ENCODE assay signal across 25 mouse cellular contexts in genomic region chr8:84963952-84964351, GRCm38 (mm10). TPM values are rescaled to one million over a fixed set of nuclear protein-coding genes. Genes with fewer than 3 reads are reported as not detected.
DNase-seq lines count a peak whose midpoint lies in the region; ATAC-seq and TF ChIP-seq lines count a peak whose summit lies in the region.
"Had no signal": no experiment of that assay in that cellular context is flagged by ENCODE, and none has a peak within 500 bp of the region (broad histone marks: within the 10 kb centered on the region; RNA-seq: fewer than 3 reads in every experiment).

No protein-coding gene starts in this region.

- no peak overlapping the region for H3K4me3 ChIP-seq in intestine, postnatal 0 days (ENCODE audit: low read depth, low read length)
- no peak overlapping the region for H3K4me3 ChIP-seq in intestine, embryonic 16.5 days (ENCODE audit: low read length)
- no peak overlapping the region for H3K4me3 ChIP-seq in liver, embryonic 14.5 days (ENCODE audit: insufficient read depth in 1 of 2, low read depth in 2 of 2, low read length in 2 of 2)
- H3K4me3 ChIP-seq: embryonic facial prominence, embryonic 15.5 days; forebrain, embryonic 12.5 days; heart, embryonic 12.5 days; limb, embryonic 13.5 days; neural tube, embryonic 13.5 days had no signal

- no peak overlapping the region for H3K27ac ChIP-seq in intestine, postnatal 0 days (ENCODE audit: low read depth, low read length)
- no peak overlapping the region for H3K27ac ChIP-seq in intestine, embryonic 16.5 days (ENCODE audit: low read length)
- no peak overlapping the region for H3K27ac ChIP-seq in liver, embryonic 14.5 days
- H3K27ac ChIP-seq: embryonic facial prominence, embryonic 15.5 days; forebrain, embryonic 12.5 days; limb, embryonic 13.5 days; neural tube, embryonic 13.5 days had no signal

- 80% methylated on average over 4 of the region's 4 CpGs for WGBS in intestine, postnatal 0 days
- 84% methylated on average over 4 of the region's 4 CpGs for WGBS in intestine, embryonic 16.5 days
- WGBS in liver, embryonic 14.5 days (ENCODE audit: insufficient replicate concordance), result 65% methylated on average over 4 of the region's 4 CpGs

- no peaks in the 10 kb centered on the region for H3K27me3 ChIP-seq in intestine, postnatal 0 days (replicated peaks; ENCODE audit: control insufficient read depth, insufficient read depth, low read length)
- H3K27me3 ChIP-seq in intestine, embryonic 16.5 days (replicated peaks; ENCODE audit: control insufficient read depth, insufficient read depth, low read length), result no peaks in the 10 kb centered on the region
- H3K27me3 ChIP-seq in liver, embryonic 14.5 days (ENCODE audit: control insufficient read depth, insufficient read depth, low read length), result no peaks in the 10 kb centered on the region
- H3K27me3 ChIP-seq: embryonic facial prominence, embryonic 15.5 days; forebrain, embryonic 12.5 days; heart, embryonic 12.5 days; limb, embryonic 13.5 days; neural tube, embryonic 13.5 days had no signal

- DNase-seq in CD4-positive, CD25-positive, alpha-beta regulatory T cell, adult 2 months (ENCODE audit: low read depth, low spot score), result peak; percentile 25
- peak; percentile 33 for DNase-seq in 416B (ENCODE audit: low read depth)
- DNase-seq in liver, embryonic 14.5 days (ENCODE audit: low read depth in 3 of 3, low spot score in 3 of 3), result no peak
- DNase-seq in spleen, postnatal 4 days (ENCODE audit: low spot score in 2 of 2), result no peak
- no peak for DNase-seq in embryo, embryonic 10 days (ENCODE audit: low spot score)
- DNase-seq: adrenal gland, adult 8-10 months; cerebellum, adult 9-10 months; heart, postnatal 14 days; kidney, adult 2 months; kidney, postnatal 25 days; right cerebral cortex, adult 18-20 months; thymus, postnatal 25 days had no signal

- H3K36me3 ChIP-seq in intestine, postnatal 0 days (ENCODE audit: control insufficient read depth, insufficient read depth), result peaks cover 7% of the 10 kb centered on the region; the same call in 1 of the 2 replicates
- H3K36me3 ChIP-seq in intestine, embryonic 16.5 days (ENCODE audit: control insufficient read depth, insufficient read depth, low read length), result 0 out of 2 replicates have a peak, but pooled peaks cover 4% of the 10 kb centered on the region
- peaks cover 30% of the 10 kb centered on the region for H3K36me3 ChIP-seq in liver, embryonic 14.5 days (replicated peaks; ENCODE audit: control insufficient read depth, insufficient read depth, low read depth)

- no peak for ATAC-seq in CD4-positive, CD25-positive, alpha-beta regulatory T cell, adult 4 months
- no peak for ATAC-seq in intestine, postnatal 0 days
- ATAC-seq in intestine, embryonic 16.5 days, result no peak
- ATAC-seq in liver, embryonic 14.5 days (ENCODE audit: insufficient read depth), result no peak
- ATAC-seq: hindbrain, embryonic 16.5 days had no signal

- H3K4me2 ChIP-seq in intestine, postnatal 0 days (replicated peaks; ENCODE audit: low read depth), result no peak overlapping the region
- no peak overlapping the region for H3K4me2 ChIP-seq in intestine, embryonic 16.5 days (ENCODE audit: low read depth, low read length)
- peak overlapping the region; percentile 95 for H3K4me2 ChIP-seq in liver, embryonic 14.5 days (ENCODE audit: low read depth)
- H3K4me2 ChIP-seq: embryonic facial prominence, embryonic 15.5 days; forebrain, embryonic 12.5 days; limb, embryonic 13.5 days; midbrain, embryonic 11.5 days; neural tube, embryonic 13.5 days had no signal

- peak; percentile 39 for TF ChIP-seq CTCF in intestine, postnatal 0 days (IDR thresholded peaks at IDR 0.05; ENCODE audit: low read depth)
- TF ChIP-seq CTCF in liver, embryonic 14.5 days (IDR thresholded peaks at IDR 0.05; ENCODE audit: low read depth), result peak; percentile 53

- TF ChIP-seq EP300 in liver, embryonic 14.5 days (IDR thresholded peaks at IDR 0.05; ENCODE audit: low read depth), result no peak

- H3K9ac ChIP-seq in intestine, postnatal 0 days (ENCODE audit: low read depth, low read length), result no peak overlapping the region
- no peak overlapping the region for H3K9ac ChIP-seq in intestine, embryonic 16.5 days (ENCODE audit: low read depth, low read length)
- no peak overlapping the region for H3K9ac ChIP-seq in liver, embryonic 14.5 days (replicated peaks)
- H3K9ac ChIP-seq: embryonic facial prominence, embryonic 15.5 days; forebrain, embryonic 12.5 days; heart, embryonic 12.5 days; limb, embryonic 13.5 days; neural tube, embryonic 13.5 days had no signal

- H3K9me3 ChIP-seq in intestine, postnatal 0 days (ENCODE audit: control insufficient read depth), result no peaks in the 10 kb centered on the region
- no peaks in the 10 kb centered on the region for H3K9me3 ChIP-seq in intestine, embryonic 16.5 days (ENCODE audit: control insufficient read depth, low read length)
- H3K9me3 ChIP-seq in liver, embryonic 14.5 days (ENCODE audit: control insufficient read depth, low read length), result no peaks in the 10 kb centered on the region
- H3K9me3 ChIP-seq: embryonic facial prominence, embryonic 15.5 days; forebrain, embryonic 12.5 days; heart, embryonic 12.5 days; limb, embryonic 13.5 days; neural tube, embryonic 13.5 days had no signal

- H3K4me1 ChIP-seq in intestine, postnatal 0 days (replicated peaks; ENCODE audit: control insufficient read depth, insufficient read depth, low read length), result peaks cover 6% of the 10 kb centered on the region; the same call in 1 of the 2 replicates
- H3K4me1 ChIP-seq in intestine, embryonic 16.5 days (ENCODE audit: control insufficient read depth, insufficient read depth, low read length), result peaks cover 21% of the 10 kb centered on the region
- H3K4me1 ChIP-seq in liver, embryonic 14.5 days (replicated peaks; ENCODE audit: control insufficient read depth in 2 of 2, insufficient read depth in 2 of 2, low read length in 1 of 2), result peaks cover 28 to 36% of the 10 kb centered on the region in 2 experiments

RNA-seq across cellular contexts. Expression of gene Gm49661, which starts 5.3 kb away (rescaled TPM):
- polyA plus RNA-seq in CD4-positive, CD25-positive, alpha-beta regulatory T cell, adult 4 months (2017; shearing (Covaris generic)), result not detected
- polyA plus RNA-seq in intestine, postnatal 0 days (2015; fragmentation: Nextera tagmentation; extraction: Ambion mirVana), result 1.3 and 2.1 TPM in 2 replicates
- not detected in 2 replicates for polyA plus RNA-seq in intestine, embryonic 16.5 days (2015; fragmentation: Nextera tagmentation; extraction: Ambion mirVana)
- polyA plus RNA-seq in liver, embryonic 14.5 days (2012; rRNA removed), result not detected in 2 replicates
- polyA plus RNA-seq in liver, embryonic 14.5 days (2014; fragmentation: Nextera tagmentation; extraction: Ambion mirVana), result not detected in 2 replicates
- polyA plus RNA-seq: embryonic facial prominence, embryonic 15.5 days; forebrain, embryonic 12.5 days; frontal cortex, adult 2 months; heart, embryonic 12.5 days; hindbrain, embryonic 16.5 days; kidney, adult 2 months; limb, embryonic 13.5 days; lung, embryonic 16.5 days; midbrain, embryonic 11.5 days; neural tube, embryonic 13.5 days; small intestine, adult 2 months had no signal

RNA-seq across cellular contexts. Expression of gene Prdx2, which starts 5.4 kb away (rescaled TPM):
- polyA plus RNA-seq in CD4-positive, CD25-positive, alpha-beta regulatory T cell, adult 4 months (2017; shearing (Covaris generic)), result 100 to 1,000 TPM; 213 to 298 TPM
- 313 and 319 TPM in 2 replicates for polyA plus RNA-seq in intestine, postnatal 0 days (2015; fragmentation: Nextera tagmentation; extraction: Ambion mirVana)
- 533 and 590 TPM in 2 replicates for polyA plus RNA-seq in intestine, embryonic 16.5 days (2015; fragmentation: Nextera tagmentation; extraction: Ambion mirVana)
- 1,117 and 1,155 TPM in 2 replicates for polyA plus RNA-seq in liver, embryonic 14.5 days (2012; rRNA removed)
- 2,207 and 2,282 TPM in 2 replicates for polyA plus RNA-seq in liver, embryonic 14.5 days (2014; fragmentation: Nextera tagmentation; extraction: Ambion mirVana)

RNA-seq across cellular contexts. Expression of gene Rnaseh2a, which starts 5.6 kb away (rescaled TPM):
- polyA plus RNA-seq in CD4-positive, CD25-positive, alpha-beta regulatory T cell, adult 4 months (2017; shearing (Covaris generic)), result 100 to 1,000 TPM in 1 of 2 experiments, 10 to 100 TPM in 1; 78.9 to 109 TPM
- 53.2 and 57.6 TPM in 2 replicates for polyA plus RNA-seq in intestine, postnatal 0 days (2015; fragmentation: Nextera tagmentation; extraction: Ambion mirVana)
- 102 and 120 TPM in 2 replicates for polyA plus RNA-seq in intestine, embryonic 16.5 days (2015; fragmentation: Nextera tagmentation; extraction: Ambion mirVana)
- 49.3 and 56.2 TPM in 2 replicates for polyA plus RNA-seq in liver, embryonic 14.5 days (2012; rRNA removed)
- polyA plus RNA-seq in liver, embryonic 14.5 days (2014; fragmentation: Nextera tagmentation; extraction: Ambion mirVana), result 107 and 125 TPM in 2 replicates

RNA-seq across cellular contexts. Expression of gene Junb, which starts 14.6 kb away (rescaled TPM):
- polyA plus RNA-seq in CD4-positive, CD25-positive, alpha-beta regulatory T cell, adult 4 months (2017; shearing (Covaris generic)), result 10 to 100 TPM; 18.9 to 29.4 TPM
- polyA plus RNA-seq in intestine, postnatal 0 days (2015; fragmentation: Nextera tagmentation; extraction: Ambion mirVana), result 42.8 and 47.6 TPM in 2 replicates
- polyA plus RNA-seq in intestine, embryonic 16.5 days (2015; fragmentation: Nextera tagmentation; extraction: Ambion mirVana), result 18.2 and 25.5 TPM in 2 replicates
- 8.3 and 10.5 TPM in 2 replicates for polyA plus RNA-seq in liver, embryonic 14.5 days (2012; rRNA removed)
- polyA plus RNA-seq in liver, embryonic 14.5 days (2014; fragmentation: Nextera tagmentation; extraction: Ambion mirVana), result 10.5 and 11.2 TPM in 2 replicates

RNA-seq across cellular contexts. Expression of gene Rtbdn, which starts 17.2 kb away (rescaled TPM):
- not detected for polyA plus RNA-seq in CD4-positive, CD25-positive, alpha-beta regulatory T cell, adult 4 months (2017; shearing (Covaris generic))
- 0.12 TPM in 2 replicates for polyA plus RNA-seq in intestine, postnatal 0 days (2015; fragmentation: Nextera tagmentation; extraction: Ambion mirVana)
- polyA plus RNA-seq in intestine, embryonic 16.5 days (2015; fragmentation: Nextera tagmentation; extraction: Ambion mirVana), result 0.18 and 0.24 TPM in 2 replicates
- polyA plus RNA-seq in liver, embryonic 14.5 days (2012; rRNA removed), result 0.03 TPM in 1 of 2 replicates, not detected in the other
- not detected in 2 replicates for polyA plus RNA-seq in liver, embryonic 14.5 days (2014; fragmentation: Nextera tagmentation; extraction: Ambion mirVana)
- polyA plus RNA-seq: kidney, adult 2 months had no signal

Comparison
In these comparisons a context has a peak if more than half of its experiments do, and no peak if none do; other contexts are left out.
1. DNase-seq: peak in CD4-positive, CD25-positive, alpha-beta regulatory T cell, adult 2 months (single experiment) and 416B (single experiment); none in liver, embryonic 14.5 days (0 of 3), spleen, postnatal 4 days (0 of 2) and embryo, embryonic 10 days (single experiment).